Mouse (Mus musculus): ENCODE measurements at regions not wholly inside any gene's neighbourhood (a gene's known extent, or its start where the extent isn't known, plus 50 kb on each side); places are given as distances from the start of the nearest gene placed in this dataset.

DNA sequence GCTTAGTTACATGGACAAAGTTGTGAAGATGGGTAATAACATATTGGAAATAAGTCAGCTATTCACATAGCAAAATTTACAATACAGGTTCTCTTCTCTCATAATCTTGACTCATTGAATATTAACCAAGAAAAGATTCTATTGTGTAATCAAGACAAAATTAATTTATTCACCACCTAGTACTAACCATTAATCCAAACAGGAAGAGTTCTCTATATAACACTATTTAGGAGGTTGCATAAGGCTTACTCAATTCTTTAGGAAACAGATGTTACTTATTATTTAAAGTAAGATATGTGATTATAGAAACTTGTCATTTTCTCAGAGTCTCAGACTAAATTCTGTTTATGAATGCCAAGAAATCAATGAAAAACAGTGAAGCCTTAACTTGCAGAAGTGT lies 600.4 kb upstream of the Tusc1 start:
- no peak for DNase-seq (ENCODE audit: extremely low read depth, low read depth, low spot score)
- no peaks in the 10 kb centered on the region for H3K4me1 ChIP-seq (ENCODE audit: control insufficient read depth, insufficient read depth, low read length)
- no peak overlapping the region for H3K27ac ChIP-seq (replicated peaks; ENCODE audit: insufficient read depth, low read depth, low read length)
- H3K36me3 ChIP-seq (ENCODE audit: control insufficient read depth, insufficient read depth, low read length), result no peaks in the 10 kb centered on the region
- no peak for TF ChIP-seq CTCF (IDR thresholded peaks at IDR 0.05; ENCODE audit: low read depth, low read length)
- TF ChIP-seq POLR2A (IDR thresholded peaks at IDR 0.05; ENCODE audit: extremely low read depth, insufficient read depth, low read length), result no peak
- no peak overlapping the region for H3K9ac ChIP-seq (ENCODE audit: low read depth, low read length)
- H3K4me3 ChIP-seq (ENCODE audit: insufficient read depth, low read depth, low read length), result no peak overlapping the region
- H3K27me3 ChIP-seq (ENCODE audit: control insufficient read depth, insufficient read depth, low read length), result no peaks in the 10 kb centered on the region
- H3K79me2 ChIP-seq (ENCODE audit: control insufficient read depth, insufficient read depth, low read length), result no peaks in the 10 kb centered on the region

GRCm38 (mm10) chr4:93927117-93927516 lies 591.8 kb upstream of the Tusc1 start:
- no peaks in the 10 kb centered on the region for H3K27me3 ChIP-seq (ENCODE audit: control insufficient read depth, insufficient read depth, low read length)
- H3K4me1 ChIP-seq (ENCODE audit: control insufficient read depth, insufficient read depth, low read length), result no peaks in the 10 kb centered on the region
- no peak for DNase-seq (ENCODE audit: extremely low read depth, low read depth, low spot score)
- no peak overlapping the region for H3K9ac ChIP-seq (ENCODE audit: low read depth, low read length)
- no peak overlapping the region for H3K4me3 ChIP-seq (ENCODE audit: insufficient read depth, low read depth, low read length)
- H3K36me3 ChIP-seq (ENCODE audit: control insufficient read depth, insufficient read depth, low read length), result no peaks in the 10 kb centered on the region
- 86% methylated on average over 7 of the region's 7 CpGs for WGBS
- TF ChIP-seq CTCF (IDR thresholded peaks at IDR 0.05; ENCODE audit: low read depth, low read length) (no peak), POLR2A (IDR thresholded peaks at IDR 0.05; ENCODE audit: extremely low read depth, insufficient read depth, low read length) (no peak)
- H3K27ac ChIP-seq (replicated peaks; ENCODE audit: insufficient read depth, low read depth, low read length), result no peak overlapping the region
- no peaks in the 10 kb centered on the region for H3K79me2 ChIP-seq (ENCODE audit: control insufficient read depth, insufficient read depth, low read length)

GRCm38 (mm10) chr4:93924402-93924801 lies 589.1 kb upstream of the Tusc1 start:
- TF ChIP-seq CTCF (IDR thresholded peaks at IDR 0.05; ENCODE audit: low read depth, low read length) (no peak), POLR2A (IDR thresholded peaks at IDR 0.05; ENCODE audit: extremely low read depth, insufficient read depth, low read length) (no peak)
- Histone ChIP-seq H3K4me3 (ENCODE audit: insufficient read depth, low read depth, low read length) (no peak overlapping the region), H3K27ac (replicated peaks; ENCODE audit: insufficient read depth, low read depth, low read length) (no peak overlapping the region), H3K9ac (ENCODE audit: low read depth, low read length) (no peak overlapping the region), H3K27me3 (ENCODE audit: control insufficient read depth, insufficient read depth, low read length) (no peaks in the 10 kb centered on the region), H3K36me3 (ENCODE audit: control insufficient read depth, insufficient read depth, low read length) (no peaks in the 10 kb centered on the region), H3K4me1 (ENCODE audit: control insufficient read depth, insufficient read depth, low read length) (no peaks in the 10 kb centered on the region), H3K79me2 (ENCODE audit: control insufficient read depth, insufficient read depth, low read length) (no peaks in the 10 kb centered on the region)
- peak; percentile 8 for DNase-seq (ENCODE audit: extremely low read depth, low read depth, low spot score)
- WGBS, result 76% methylated on average over 1 of the region's 1 CpGs

DNA sequence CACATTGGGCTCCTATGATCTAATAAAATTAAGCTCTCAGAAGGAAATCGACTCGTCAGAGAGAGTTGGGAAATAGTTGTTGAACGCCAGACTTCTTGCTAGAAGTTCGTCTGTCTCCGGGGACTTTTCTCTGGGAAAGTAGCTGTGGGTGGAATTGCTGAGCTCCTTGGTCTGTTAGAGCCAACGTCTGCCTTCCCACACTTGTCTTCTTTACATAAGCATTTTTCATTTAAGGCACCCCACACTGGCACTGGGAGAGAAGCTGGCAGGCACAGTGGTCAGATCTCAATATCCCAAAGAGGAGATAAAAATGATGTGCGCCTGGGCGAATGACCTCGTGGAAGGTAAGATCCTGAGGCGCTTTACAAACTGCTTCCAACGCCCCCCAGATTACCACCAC lies 551.3 kb upstream of the Tusc1 start:
- no peak for TF ChIP-seq CTCF (IDR thresholded peaks at IDR 0.05; ENCODE audit: low read depth, low read length)
- TF ChIP-seq POLR2A (IDR thresholded peaks at IDR 0.05; ENCODE audit: extremely low read depth, insufficient read depth, low read length), result no peak
- H3K36me3 ChIP-seq (ENCODE audit: control insufficient read depth, insufficient read depth, low read length), result no peaks in the 10 kb centered on the region
- 89% methylated on average over 11 of the region's 11 CpGs for WGBS

DNA sequence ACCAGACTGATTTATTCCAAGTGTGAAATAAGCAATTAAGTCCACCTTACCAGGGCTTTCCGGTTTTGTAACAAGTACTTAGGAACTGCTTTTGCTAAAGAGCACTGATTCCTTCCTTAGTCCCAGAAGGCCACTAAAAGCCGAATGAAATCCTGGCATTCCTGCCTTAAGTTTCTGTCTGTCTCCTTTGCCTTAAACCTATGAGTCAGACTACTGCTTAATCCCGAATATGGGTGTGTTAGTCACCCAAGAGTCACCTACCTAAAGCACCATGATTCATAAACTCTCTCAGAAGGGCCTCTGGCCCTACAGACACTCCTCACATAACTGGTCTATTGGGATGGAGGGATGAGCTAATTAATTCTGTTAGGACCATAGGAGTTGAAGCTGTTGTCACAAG lies 546.0 kb upstream of the Tusc1 start:
- H3K4me3 ChIP-seq (ENCODE audit: insufficient read depth, low read depth, low read length), result no peak overlapping the region
- no peaks in the 10 kb centered on the region for H3K4me1 ChIP-seq (ENCODE audit: control insufficient read depth, insufficient read depth, low read length)
- no peak for DNase-seq (ENCODE audit: extremely low read depth, low read depth, low spot score)
- no peak overlapping the region for H3K9ac ChIP-seq (ENCODE audit: low read depth, low read length)
- H3K36me3 ChIP-seq (ENCODE audit: control insufficient read depth, insufficient read depth, low read length), result no peaks in the 10 kb centered on the region
- H3K27ac ChIP-seq (replicated peaks; ENCODE audit: insufficient read depth, low read depth, low read length), result no peak overlapping the region
- TF ChIP-seq POLR2A (IDR thresholded peaks at IDR 0.05; ENCODE audit: extremely low read depth, insufficient read depth, low read length) (no peak), CTCF (IDR thresholded peaks at IDR 0.05; ENCODE audit: low read depth, low read length) (no peak)
- H3K27me3 ChIP-seq (ENCODE audit: control insufficient read depth, insufficient read depth, low read length), result no peaks in the 10 kb centered on the region
- H3K79me2 ChIP-seq (ENCODE audit: control insufficient read depth, insufficient read depth, low read length), result no peaks in the 10 kb centered on the region
- 63% methylated on average over 3 of the region's 3 CpGs for WGBS

More for the DNA sequence above, 551.3 kb upstream of the Tusc1 start:
- no peak for DNase-seq (ENCODE audit: extremely low read depth, low read depth, low spot score)
- no peak overlapping the region for H3K9ac ChIP-seq (ENCODE audit: low read depth, low read length)
- H3K4me3 ChIP-seq (ENCODE audit: insufficient read depth, low read depth, low read length), result no peak overlapping the region
- H3K79me2 ChIP-seq (ENCODE audit: control insufficient read depth, insufficient read depth, low read length), result no peaks in the 10 kb centered on the region
- no peaks in the 10 kb centered on the region for H3K27me3 ChIP-seq (ENCODE audit: control insufficient read depth, insufficient read depth, low read length)
- no peaks in the 10 kb centered on the region for H3K4me1 ChIP-seq (ENCODE audit: control insufficient read depth, insufficient read depth, low read length)
- no peak overlapping the region for H3K27ac ChIP-seq (replicated peaks; ENCODE audit: insufficient read depth, low read depth, low read length)

- no peak for TF ChIP-seq CTCF (IDR thresholded peaks at IDR 0.05; ENCODE audit: low read depth, low read length)
- no peak for TF ChIP-seq POLR2A (IDR thresholded peaks at IDR 0.05; ENCODE audit: extremely low read depth, insufficient read depth, low read length)
- no peak overlapping the region for H3K27ac ChIP-seq (replicated peaks; ENCODE audit: insufficient read depth, low read depth, low read length)
- no peaks in the 10 kb centered on the region for H3K4me1 ChIP-seq (ENCODE audit: control insufficient read depth, insufficient read depth, low read length)
- no peaks in the 10 kb centered on the region for H3K79me2 ChIP-seq (ENCODE audit: control insufficient read depth, insufficient read depth, low read length)
- no peaks in the 10 kb centered on the region for H3K36me3 ChIP-seq (ENCODE audit: control insufficient read depth, insufficient read depth, low read length)
- H3K27me3 ChIP-seq (ENCODE audit: control insufficient read depth, insufficient read depth, low read length), result no peaks in the 10 kb centered on the region
- no peak overlapping the region for H3K9ac ChIP-seq (ENCODE audit: low read depth, low read length)
- 67% methylated on average over 8 of the region's 8 CpGs for WGBS
- no peak overlapping the region for H3K4me3 ChIP-seq (ENCODE audit: insufficient read depth, low read depth, low read length)
- DNase-seq (ENCODE audit: extremely low read depth, low read depth, low spot score), result no peak
Observed at GRCm38 (mm10) chr4:93879351-93879872, 544.1 kb upstream of the Tusc1 start.

All from liver, adult 2 months (tissue).